Mouse (Mus musculus): ENCODE data around the gene Megf11.
A peak's percentile ranks its signal among the peaks of the same experiment; 100 is the strongest.

DNA sequence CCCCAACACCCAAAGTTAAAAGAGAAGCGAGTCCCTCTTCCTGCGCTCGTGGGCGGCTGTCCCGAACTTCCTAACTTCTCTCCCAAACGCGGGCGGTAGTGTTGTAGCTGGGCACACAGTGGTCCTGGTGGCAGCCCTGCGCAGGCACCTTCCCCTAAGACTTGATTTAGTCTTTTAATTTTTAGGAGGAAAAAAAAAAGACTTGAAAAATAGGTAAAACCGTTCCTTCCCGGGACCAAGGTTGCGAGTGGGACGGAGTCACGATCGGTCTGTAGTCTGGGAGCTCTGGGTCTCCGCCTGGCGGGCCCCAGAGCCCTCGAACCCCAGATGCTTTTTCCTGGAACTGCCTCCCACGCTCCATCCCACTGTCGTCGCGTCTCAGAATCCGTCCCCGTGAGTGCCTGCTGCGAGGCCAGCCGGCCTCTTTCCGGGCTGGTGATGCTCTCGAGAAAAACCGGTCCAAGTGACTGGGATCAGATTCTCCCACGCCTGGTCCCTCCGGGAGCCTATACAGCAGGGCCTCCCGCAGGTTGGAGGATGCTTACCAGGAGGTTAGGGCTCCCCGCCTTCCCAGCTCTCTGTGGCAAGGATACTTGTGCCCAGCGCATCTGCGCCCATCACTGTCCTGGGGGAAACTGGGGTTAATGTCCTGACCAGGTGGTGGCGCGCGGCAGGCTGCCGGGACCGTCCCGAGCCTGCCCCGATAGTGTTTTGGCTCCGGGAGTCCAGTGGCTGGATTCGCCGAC is 1.2 kb downstream of the Megf11 start:
- TF ChIP-seq CTCF (IDR thresholded peaks at IDR 0.05; ENCODE audit: low read depth, low read length) (peak; percentile 49), POLR2A (IDR thresholded peaks at IDR 0.05; ENCODE audit: insufficient read depth, low read length) (no peak)
